Mouse (Mus musculus): Measurements from ENCODE around the gene Atp2b2.

GRCm38 (mm10) chr6:113791012-113791411, 251.4 kb downstream of the Atp2b2 start:
- TF ChIP-seq CTCF (IDR thresholded peaks at IDR 0.05; ENCODE audit: low read depth): no peak
- TF ChIP-seq EP300 (IDR thresholded peaks at IDR 0.05; ENCODE audit: low read depth): no peak

Data from heart, postnatal 0 days (tissue).